Mouse (Mus musculus) left cerebral cortex, adult 2 months (tissue): Measurements from ENCODE around the gene Naa16. TPM values are rescaled to one million over a fixed set of nuclear protein-coding genes. Genes with fewer than 3 reads are reported as not detected.

Experiments used
- DNase-seq, 2 experiments: peaks; one replicate each; pipeline ENCODE4 v3.0.0; 2021 to 2022; ENCODE audit warnings: low spot score in 2 of 2, mixed read lengths in 1 of 2; ENCODE audit errors: extremely low spot score in 1 of 2
- H3K27ac ChIP-seq: fragments of 200-600 bp; 2 replicates; pipeline ENCODE4 v1.8.1; 2022
- H3K4me3 ChIP-seq: fragments of 200-600 bp; 2 replicates; pipeline ENCODE4 v1.8.1; 2022
- CTCF ChIP-seq: fragments of 200-600 bp; IDR thresholded peaks from 2 replicates; pipeline ENCODE4 v1.8.1; 2022; ENCODE audit warnings: antibody characterized with exemption, mild to moderate bottlenecking, moderate library complexity
- intact Hi-C: fragments of 180-260 bp; cut with DNase I; formaldehyde crosslinking; loops from one replicate; pipeline ENCODE4 v1.15.1; 2025
- total RNA-seq, 2 experiments: library from RNA; stranded (reverse); gene quantifications; 2 replicates each; pipeline ENCODE4 v1.2.3; 2021

The Naa16 gene
- total RNA-seq, 2 experiments from 2014 or later = 12.4 to 15.9 TPM

- intact Hi-C loops = no loop called here
- no peak overlapping the region for H3K27ac ChIP-seq
- TF ChIP-seq CTCF = no peak
- no peak for DNase-seq
- H3K4me3 ChIP-seq = no peak overlapping the region
Measured at GRCm38 (mm10) chr14:79307138-79307537, 83.4 kb downstream of the Naa16 start.

- intact Hi-C loops = loop anchor here (5.0 kb wide), 2 partner anchors 103 to 178 kb away; no protein-coding TSS in a partner anchor
- TF ChIP-seq CTCF = no peak
- DNase-seq = no peak
- no peak overlapping the region for H3K27ac ChIP-seq
- H3K4me3 ChIP-seq = no peak overlapping the region
Measured at GRCm38 (mm10) chr14:79304873-79305464, 85.6 kb downstream of the Naa16 start.

- no peak for DNase-seq
- TF ChIP-seq CTCF = no peak
- intact Hi-C loops = loop anchor here (5.0 kb wide), 2 partner anchors 101 to 176 kb away; no protein-coding TSS in a partner anchor
- no peak overlapping the region for H3K27ac ChIP-seq
- no peak overlapping the region for H3K4me3 ChIP-seq
Measured at GRCm38 (mm10) chr14:79303150-79303549, 87.4 kb downstream of the Naa16 start.

- intact Hi-C loops = loop anchor here (2.0 to 5.0 kb wide), 3 partner anchors 45 to 174 kb away; no protein-coding TSS in a partner anchor
- H3K4me3 ChIP-seq = peak within 1 kb of the TSS; percentile 54
- H3K27ac ChIP-seq = peak within 1 kb of the TSS; percentile 80
- DNase-seq = peak; percentile 91
- peak; percentile 94 for TF ChIP-seq CTCF
Measured at GRCm38 (mm10) chr14:79301466-79301875, 89.1 kb downstream of the Naa16 start, which contains the start of gene Rgcc. Gene Rgcc, minus strand, starts transcription at chr14:79301645.

DNA sequence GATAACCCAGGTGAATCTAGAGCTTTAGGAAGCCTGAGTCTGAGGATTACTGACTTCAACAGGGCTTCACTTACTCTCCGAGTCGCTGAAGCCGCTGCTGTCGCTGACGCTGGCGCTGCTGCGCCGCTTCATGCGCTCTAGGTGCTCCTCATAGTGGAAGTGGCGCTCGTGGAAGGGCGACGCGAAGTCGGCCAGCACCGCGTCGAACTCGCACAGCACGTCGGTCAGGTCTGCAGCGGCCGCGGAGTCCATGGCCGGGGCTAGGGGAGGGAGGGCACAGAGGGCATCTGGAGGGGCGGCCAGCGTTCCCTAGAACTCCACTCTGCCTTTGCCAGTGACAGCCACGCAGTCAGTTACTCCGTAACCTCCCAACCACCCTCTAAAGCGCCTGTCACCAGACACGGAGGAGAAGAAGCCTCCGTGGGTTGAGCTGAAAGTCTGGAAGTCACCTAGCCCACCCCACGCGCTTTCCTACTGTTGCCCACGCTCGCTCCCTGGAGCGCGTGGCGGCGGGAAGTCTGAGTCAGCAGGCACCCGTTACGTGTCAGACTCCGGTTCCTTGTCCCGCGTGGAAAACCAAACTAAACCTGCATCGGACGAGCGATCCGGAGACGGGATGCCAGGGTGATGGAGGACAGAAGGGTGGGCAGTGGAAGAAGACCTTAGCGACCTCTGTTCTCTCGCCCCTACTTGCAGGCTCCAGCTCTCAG lies 89.8 kb downstream of the Naa16 start:
- intact Hi-C loops = loop anchor here (2.0 to 5.0 kb wide), 3 partner anchors 46 to 173 kb away; no protein-coding TSS in a partner anchor
- peak; percentile 68 to 70 for DNase-seq
- Histone ChIP-seq H3K4me3 (peak overlapping the region; percentile 54), H3K27ac (peak overlapping the region; percentile 80)
- no peak for TF ChIP-seq CTCF

DNA sequence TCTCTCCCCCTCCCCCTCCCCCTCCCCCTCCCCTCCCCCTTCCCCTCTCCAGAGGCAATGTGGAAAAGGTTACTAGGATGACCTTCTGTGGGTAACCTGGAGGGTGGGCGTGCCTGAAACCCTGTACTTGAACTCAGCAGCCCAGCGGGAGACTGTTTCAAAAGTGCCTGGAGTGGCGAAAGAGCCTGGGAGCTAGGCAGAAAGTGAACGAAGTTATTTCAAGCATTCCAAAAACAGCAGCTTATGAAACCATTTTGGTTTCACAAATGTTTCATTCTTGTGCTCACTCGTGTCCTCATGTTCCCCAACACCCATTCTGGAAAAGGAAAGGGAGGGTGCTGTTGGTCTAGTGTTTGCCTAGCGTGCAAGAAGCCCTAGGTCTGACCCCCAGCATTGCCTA lies 90.8 kb downstream of the Naa16 start:
- peak overlapping the region; percentile 54 for H3K4me3 ChIP-seq
- TF ChIP-seq CTCF = no peak
- no peak for DNase-seq
- intact Hi-C loops = loop anchor here (2.0 to 5.0 kb wide), 3 partner anchors 47 to 172 kb away; no protein-coding TSS in a partner anchor
- peak overlapping the region; percentile 80 for H3K27ac ChIP-seq

DNA sequence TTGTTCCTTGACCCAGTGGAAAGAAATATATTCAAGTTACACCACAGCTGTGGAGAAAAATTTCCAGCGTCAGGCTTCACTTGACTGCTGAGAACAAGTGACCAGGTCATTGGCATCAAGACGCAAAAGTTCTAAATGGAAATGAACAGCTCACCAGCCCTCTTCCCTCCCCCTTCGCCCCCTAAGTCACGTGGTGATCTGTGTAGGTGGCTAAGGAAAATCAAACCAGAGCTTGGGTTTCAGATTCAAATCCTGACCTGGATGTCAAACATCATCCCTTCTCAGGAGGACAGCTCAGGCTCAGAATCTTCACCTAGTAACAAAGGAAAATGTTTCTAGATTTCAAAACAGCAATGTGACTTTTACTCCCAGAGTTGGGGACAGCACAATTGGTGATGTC lies 91.3 kb downstream of the Naa16 start:
- no peak for TF ChIP-seq CTCF
- Histone ChIP-seq H3K4me3 (peak overlapping the region; percentile 30), H3K27ac (peak overlapping the region; percentile 67)
- intact Hi-C loops = no loop called here
- DNase-seq = no peak

DNA sequence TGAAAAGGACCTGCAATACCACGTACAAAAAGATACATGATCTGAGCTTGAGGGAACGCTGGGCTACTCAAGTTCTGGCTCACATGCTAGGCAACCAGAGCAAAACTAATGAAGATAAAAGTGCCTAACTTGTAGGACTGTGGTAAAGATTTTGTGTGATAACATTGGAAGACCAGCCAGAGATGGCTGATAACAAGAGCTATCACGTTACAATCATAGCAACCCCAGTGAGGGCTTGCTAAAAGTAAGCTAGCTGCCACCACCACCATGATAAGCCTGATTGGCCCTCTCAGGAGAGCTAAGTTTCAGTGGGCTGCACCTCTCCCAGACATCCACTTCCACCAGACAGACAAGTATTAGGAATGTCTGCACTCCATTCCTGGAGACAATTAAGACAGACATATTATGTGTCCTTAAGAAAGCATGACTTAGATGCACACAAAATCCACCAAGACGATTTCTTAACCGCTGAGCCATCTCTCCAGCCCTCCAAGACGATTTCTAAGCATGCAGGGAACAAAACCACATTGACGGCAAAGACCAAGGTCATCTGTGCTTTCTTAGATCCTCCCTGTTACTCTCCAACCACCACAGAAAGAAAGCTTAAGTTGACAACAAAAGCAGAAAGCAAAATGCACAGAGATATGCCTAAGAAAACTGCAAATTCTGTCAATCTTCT lies 92.1 kb downstream of the Naa16 start:
- DNase-seq = no peak
- Histone ChIP-seq H3K27ac (peak overlapping the region; percentile 67), H3K4me3 (peak overlapping the region; percentile 30)
- intact Hi-C loops = no loop called here
- TF ChIP-seq CTCF = no peak

- DNase-seq = no peak
- intact Hi-C loops = no loop called here
- Histone ChIP-seq H3K4me3 (no peak overlapping the region), H3K27ac (no peak overlapping the region)
- TF ChIP-seq CTCF = no peak
Measured at GRCm38 (mm10) chr14:79296836-79297235, 93.7 kb downstream of the Naa16 start.

GRCm38 (mm10) chr14:79296201-79296600 lies 94.4 kb downstream of the Naa16 start:
- intact Hi-C loops = no loop called here
- DNase-seq = no peak
- no peak for TF ChIP-seq CTCF
- H3K4me3 ChIP-seq = no peak overlapping the region
- H3K27ac ChIP-seq = no peak overlapping the region

DNA sequence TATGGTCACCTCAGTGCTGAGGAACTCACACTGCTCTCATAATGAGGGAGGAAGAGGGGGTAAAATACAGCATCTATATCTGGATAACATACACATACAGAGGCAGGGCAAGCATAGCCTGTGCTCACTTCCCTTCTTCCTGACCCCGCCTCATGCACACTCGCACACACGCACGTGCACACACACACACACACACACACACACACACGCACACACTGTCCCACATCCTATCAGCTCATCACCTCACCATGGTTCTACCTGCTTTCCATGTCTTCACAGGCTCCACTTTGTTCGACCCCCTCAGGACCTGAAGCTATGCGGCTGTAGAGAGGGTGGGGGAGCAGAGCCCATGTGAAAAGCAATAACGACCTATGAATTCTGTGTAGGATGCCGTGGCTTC lies 95.0 kb downstream of the Naa16 start:
- intact Hi-C loops = no loop called here
- no peak overlapping the region for H3K4me3 ChIP-seq
- no peak overlapping the region for H3K27ac ChIP-seq
- DNase-seq = no peak
- no peak for TF ChIP-seq CTCF

- no peak for TF ChIP-seq CTCF
- no peak overlapping the region for H3K4me3 ChIP-seq
- DNase-seq = no peak
- H3K27ac ChIP-seq = no peak overlapping the region
- intact Hi-C loops = no loop called here
Measured at GRCm38 (mm10) chr14:79294950-79295349, 95.6 kb downstream of the Naa16 start.
